Mouse (Mus musculus) liver, adult 2 months (tissue): ENCODE results near the gene Copa.

Experiments
- CTCF ChIP-seq: fragments of 200-500 bp; IDR thresholded peaks from 2 replicates; pipeline ENCODE4 v1.5.1; 2011; ENCODE audit warnings: low read depth, low read length, control low read depth
- POLR2A ChIP-seq: fragments of 200-500 bp; IDR thresholded peaks from 2 replicates; pipeline ENCODE4 v1.6.1; 2011; ENCODE audit warnings: low read length, control low read depth; ENCODE audit not compliant: insufficient read depth; ENCODE audit errors: extremely low read depth

- TF ChIP-seq POLR2A (no peak), CTCF (no peak)
Measured at GRCm38 (mm10) chr1:172052766-172053279, 29.5 kb upstream of the Copa start.
